Mouse (Mus musculus) midbrain, embryonic 14.5 days (tissue): ENCODE data around the gene Pla2g4a. TPM values are rescaled to one million over a fixed set of nuclear protein-coding genes. Genes with fewer than 3 reads are reported as not detected.

Experiments used
- ATAC-seq: fragments of 200-750 bp; cut with Nextera tagmentation; 2 replicates; pipeline ENCODE4 v1.8.0; 2017; ENCODE audit warnings: moderate number of reproducible peaks, moderate library complexity; ENCODE audit not compliant: low FRiP score, low TSS enrichment
- DNase-seq: peaks from one replicate; pipeline ENCODE4 v3.0.0-alpha.2; 2015
- H3K27ac ChIP-seq: fragments of 300-500 bp; sonication (generic); replicated peaks from 2 replicates; pipeline ENCODE4 v1.5.1; 2014; ENCODE audit warnings: mild to moderate bottlenecking, low read depth, low read length, moderate library complexity
- H3K27me3 ChIP-seq: fragments of 300-500 bp; sonication (generic); 2 replicates; pipeline ENCODE4 v1.6.1; 2014; ENCODE audit warnings: low read length, control low read depth, mixed read lengths; ENCODE audit not compliant: control insufficient read depth, insufficient read depth
- H3K36me3 ChIP-seq: fragments of 300-500 bp; sonication (generic); 2 replicates; pipeline ENCODE4 v1.6.1; 2014; ENCODE audit warnings: low read length, control low read depth; ENCODE audit not compliant: control insufficient read depth, insufficient read depth
- H3K4me1 ChIP-seq: fragments of 300-500 bp; sonication (generic); 2 replicates; pipeline ENCODE4 v1.6.1; 2014; ENCODE audit warnings: mild to moderate bottlenecking, antibody characterized with exemption, low read length, control low read depth; ENCODE audit not compliant: control insufficient read depth, insufficient read depth
- H3K4me2 ChIP-seq: fragments of 300-500 bp; sonication (generic); 2 replicates; pipeline ENCODE4 v1.6.1; 2014; ENCODE audit warnings: mild to moderate bottlenecking, low read length, moderate library complexity
- H3K4me3 ChIP-seq: fragments of 300-500 bp; sonication (generic); replicated peaks from 2 replicates; pipeline ENCODE4 v1.5.1; 2014; ENCODE audit warnings: low read depth, low read length
- H3K9ac ChIP-seq: fragments of 300-500 bp; sonication (generic); replicated peaks from 2 replicates; pipeline ENCODE4 v1.6.1; 2014; ENCODE audit warnings: mild to moderate bottlenecking, low read length, moderate library complexity
- H3K9me3 ChIP-seq: fragments of 300-500 bp; sonication (generic); 2 replicates; pipeline ENCODE4 v1.6.1; 2016; ENCODE audit warnings: low read length, control low read depth, mixed read lengths; ENCODE audit not compliant: control insufficient read depth
- WGBS: fragments of 180-500 bp; shearing (Covaris S2); extraction: QIAGEN DNeasy Blood & Tissue Kit; methylation state at CpG from one replicate; pipeline ENCODE4 v1.1.7; 2014; 5-methylcytosine and 5-hydroxymethylcytosine counted together
- polyA plus RNA-seq: library from polyadenylated mRNA; unstranded; fragments of >200 nt; fragmentation: Nextera tagmentation; extraction: Ambion mirVana; gene quantifications from 2 replicates; pipeline ENCODE4 v1.2.1, GENCODE M21; 2014

Pla2g4a gene
- polyA plus RNA-seq: 0.19 and 1.0 TPM in 2 replicates

DNA sequence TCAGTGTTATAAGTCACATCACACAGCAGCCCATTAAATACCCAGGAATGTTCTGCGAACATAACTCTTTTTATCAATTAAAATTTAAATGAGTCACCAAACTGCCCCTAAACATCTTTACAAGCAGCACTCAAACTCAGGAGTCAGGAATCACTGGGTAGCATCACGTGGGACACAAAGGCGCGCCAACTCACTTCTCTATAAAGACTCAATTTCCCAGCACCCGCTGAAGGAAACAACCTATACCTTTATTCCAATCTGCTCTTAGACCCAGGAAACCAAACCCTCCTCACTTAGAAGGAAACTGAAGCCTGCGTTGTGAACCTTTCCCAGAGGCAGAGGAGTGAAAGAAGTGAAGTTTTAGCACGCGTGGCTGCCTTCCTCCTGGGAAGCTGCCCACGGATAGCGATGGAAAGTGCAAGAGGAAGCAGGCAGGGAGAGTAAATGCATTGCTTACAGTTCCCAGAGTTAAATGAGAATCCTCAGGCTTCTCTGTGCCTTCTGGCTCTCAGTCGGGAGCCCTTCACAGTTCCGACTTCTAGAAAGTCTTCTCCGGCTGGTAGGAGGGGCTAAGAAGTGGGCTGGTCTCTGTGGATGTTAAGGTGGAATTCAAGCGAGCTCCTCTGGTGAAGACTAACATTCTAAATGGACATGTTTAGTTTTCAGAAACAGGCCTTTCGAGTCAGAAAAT, at the start of gene Pla2g4a:
Pla2g4a (minus strand) TSS at position 557 of the 691 bp plus-strand sequence.
- H3K4me3 ChIP-seq: 0 out of 2 replicates have a peak within 1 kb of the TSS, but pooled peaks have one; percentile 1
- no peaks in the 10 kb centered on the region for H3K9me3 ChIP-seq
- ATAC-seq (no peak), DNase-seq (peak; percentile 15)
- no peaks in the 10 kb centered on the region for H3K4me1 ChIP-seq
- peak within 1 kb of the TSS; percentile 30 for H3K4me2 ChIP-seq
- no peak within 1 kb of the TSS for H3K27ac ChIP-seq
- H3K27me3 ChIP-seq: no peaks in the 10 kb centered on the region
- H3K9ac ChIP-seq: no peak within 1 kb of the TSS
- WGBS: 29% methylated on average over 15 of the region's 15 CpGs
- no peaks in the 10 kb centered on the region for H3K36me3 ChIP-seq

- Histone ChIP-seq H3K4me2 (peak overlapping the region; percentile 19; the same call in 1 of the 2 replicates), H3K4me1 (no peaks in the 10 kb centered on the region), H3K4me3 (no peak overlapping the region), H3K27ac (no peak overlapping the region), H3K27me3 (no peaks in the 10 kb centered on the region), H3K36me3 (no peaks in the 10 kb centered on the region), H3K9me3 (no peaks in the 10 kb centered on the region), H3K9ac (no peak overlapping the region)
- DNase-seq (no peak), ATAC-seq (peak; percentile 38)
- 43% methylated on average over 4 of the region's 4 CpGs for WGBS
Observed at GRCm38 (mm10) chr1:150010629-150010979, 49.5 kb upstream of the Pla2g4a start.

DNA sequence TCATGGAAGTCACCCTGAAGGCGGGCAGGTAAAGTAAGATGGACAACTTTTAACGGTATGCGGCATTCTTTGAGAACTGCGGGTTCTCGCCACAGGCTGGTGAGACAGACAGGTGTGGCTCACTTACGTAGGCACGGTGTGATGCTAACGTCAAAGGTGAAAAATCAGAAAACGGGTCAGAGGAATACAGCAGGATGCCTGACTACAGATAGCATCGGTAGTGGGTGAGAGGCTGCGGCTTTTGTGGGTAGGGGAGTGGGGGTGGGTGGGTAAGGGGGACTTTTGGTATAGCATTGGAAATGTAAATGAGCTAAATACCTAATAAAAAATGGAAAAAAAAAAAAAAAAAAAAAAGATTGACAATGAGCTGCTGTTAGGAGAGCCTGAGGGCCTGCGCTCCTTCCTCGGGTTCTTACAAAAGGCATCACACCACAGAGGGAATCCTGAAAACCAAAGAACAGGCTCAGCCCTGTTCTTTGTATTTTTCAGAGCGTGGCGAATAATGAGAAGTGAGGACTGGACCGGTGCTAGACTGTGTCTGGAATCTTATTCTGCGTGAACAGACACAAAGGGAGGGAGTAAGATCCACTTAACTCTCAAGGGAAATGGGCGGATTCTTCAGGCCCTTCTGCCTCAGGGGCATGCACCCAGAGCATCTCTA, 49.0 kb upstream of the Pla2g4a start:
- WGBS: 61% methylated on average over 18 of the region's 18 CpGs
- Histone ChIP-seq H3K4me3 (no peak overlapping the region), H3K9ac (no peak overlapping the region), H3K9me3 (no peaks in the 10 kb centered on the region), H3K27me3 (no peaks in the 10 kb centered on the region), H3K4me1 (no peaks in the 10 kb centered on the region), H3K36me3 (no peaks in the 10 kb centered on the region), H3K4me2 (peak overlapping the region; percentile 19; the same call in 1 of the 2 replicates), H3K27ac (no peak overlapping the region)
- ATAC-seq: peak; percentile 77
- DNase-seq: peak; percentile 19

DNA sequence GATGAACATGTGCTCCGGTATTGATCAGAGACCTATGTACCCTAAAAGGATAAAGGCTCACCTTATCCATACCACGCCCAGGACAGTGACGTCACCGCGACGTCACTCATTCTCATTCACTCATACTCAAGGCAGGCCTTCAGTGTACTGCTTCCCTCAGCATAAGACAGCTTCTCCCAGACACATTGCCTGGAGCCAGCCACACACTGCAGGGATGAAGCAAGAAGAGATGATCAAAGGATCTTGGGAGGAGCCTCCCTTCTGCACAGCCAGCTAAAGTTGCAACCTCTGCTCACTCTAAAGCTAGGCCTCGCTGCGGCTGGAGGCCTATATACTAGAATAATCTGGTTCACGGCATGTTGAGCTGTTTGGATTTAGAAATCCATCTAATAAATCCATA, 48.0 kb upstream of the Pla2g4a start:
- no peak for DNase-seq
- no peaks in the 10 kb centered on the region for H3K36me3 ChIP-seq
- H3K27ac ChIP-seq: no peak overlapping the region
- ATAC-seq: no peak
- no peaks in the 10 kb centered on the region for H3K9me3 ChIP-seq
- no peak overlapping the region for H3K4me3 ChIP-seq
- no peaks in the 10 kb centered on the region for H3K27me3 ChIP-seq
- 93% methylated on average over 9 of the region's 9 CpGs for WGBS
- no peaks in the 10 kb centered on the region for H3K4me1 ChIP-seq
- H3K9ac ChIP-seq: no peak overlapping the region
- H3K4me2 ChIP-seq: no peak overlapping the region

DNA sequence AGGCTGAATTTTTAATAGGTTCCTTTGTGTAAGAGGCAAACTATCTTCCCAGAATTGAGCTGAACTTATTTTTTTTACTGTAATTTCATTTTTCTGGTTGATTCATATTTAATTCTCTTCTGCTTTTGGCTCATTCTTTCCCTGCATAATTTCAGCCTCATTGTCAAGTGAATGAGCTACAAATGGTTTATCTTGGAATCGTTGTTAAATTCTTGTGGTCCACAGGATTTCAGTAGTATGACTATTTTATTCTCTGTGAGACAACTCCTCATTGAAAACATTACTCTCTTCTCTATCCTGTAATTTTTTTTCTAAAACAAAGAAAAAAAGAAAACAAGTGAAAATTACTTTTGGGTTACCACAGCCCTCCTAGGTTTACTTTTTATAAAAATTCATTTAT, 14.5 kb upstream of the Pla2g4a start:
- Histone ChIP-seq H3K9me3 (no peaks in the 10 kb centered on the region), H3K36me3 (no peaks in the 10 kb centered on the region), H3K4me2 (no peak overlapping the region), H3K4me1 (no peaks in the 10 kb centered on the region), H3K27ac (no peak overlapping the region), H3K9ac (no peak overlapping the region), H3K27me3 (no peaks in the 10 kb centered on the region), H3K4me3 (no peak overlapping the region)
- ATAC-seq: no peak
- DNase-seq: no peak
- WGBS: 91% methylated on average over 1 of the region's 1 CpGs

DNA sequence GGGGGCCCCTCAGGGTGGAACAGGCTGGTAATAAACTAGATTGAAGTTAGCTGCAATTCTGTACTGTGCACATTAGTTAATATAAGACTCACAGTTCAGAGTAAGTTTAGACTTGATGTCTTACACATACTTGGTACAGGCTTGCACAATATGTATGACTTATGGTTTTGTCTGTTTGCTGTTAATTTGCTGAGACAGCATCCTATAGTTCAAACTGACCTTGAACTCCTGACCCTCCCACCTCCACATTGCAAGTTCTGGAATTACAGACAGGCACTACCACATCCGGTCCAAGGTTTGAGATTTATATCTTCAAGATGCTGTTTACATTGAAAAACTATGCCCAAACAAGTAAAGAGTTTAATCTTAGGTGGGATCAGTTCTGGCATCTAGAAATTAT, 4.7 kb upstream of the Pla2g4a start:
- Histone ChIP-seq H3K9me3 (no peaks in the 10 kb centered on the region), H3K27ac (no peak overlapping the region), H3K27me3 (no peaks in the 10 kb centered on the region), H3K4me2 (no peak overlapping the region), H3K36me3 (no peaks in the 10 kb centered on the region), H3K4me1 (no peaks in the 10 kb centered on the region), H3K9ac (no peak overlapping the region), H3K4me3 (no peak overlapping the region)
- WGBS: 92% methylated on average over 1 of the region's 1 CpGs
- DNase-seq (no peak), ATAC-seq (no peak)

GRCm38 (mm10) chr1:149961425-149962303, 574 bp upstream of the Pla2g4a start:
- Histone ChIP-seq H3K36me3 (no peaks in the 10 kb centered on the region), H3K4me2 (0 out of 2 replicates have a peak overlapping the region, but pooled peaks have one; percentile 30), H3K9me3 (no peaks in the 10 kb centered on the region), H3K9ac (no peak overlapping the region), H3K4me3 (no peak overlapping the region), H3K27ac (no peak overlapping the region), H3K27me3 (no peaks in the 10 kb centered on the region), H3K4me1 (no peaks in the 10 kb centered on the region)
- ATAC-seq (no peak), DNase-seq (no peak)
- 80% methylated on average over 9 of the region's 9 CpGs for WGBS

- H3K36me3 ChIP-seq: no peaks in the 10 kb centered on the region
- ATAC-seq: no peak
Observed at GRCm38 (mm10) chr1:149960251-149960650, 839 bp downstream of the Pla2g4a start.

More at GRCm38 (mm10) chr1:149960251-149960650, 839 bp downstream of the Pla2g4a start:
- no peak for DNase-seq
- H3K9me3 ChIP-seq: no peaks in the 10 kb centered on the region
- no peak overlapping the region for H3K9ac ChIP-seq
- no peak overlapping the region for H3K4me2 ChIP-seq
- WGBS: 97% methylated on average over 4 of the region's 4 CpGs
- H3K27ac ChIP-seq: no peak overlapping the region
- no peak overlapping the region for H3K4me3 ChIP-seq
- H3K27me3 ChIP-seq: no peaks in the 10 kb centered on the region
- no peaks in the 10 kb centered on the region for H3K4me1 ChIP-seq
